Mouse (Mus musculus): ENCODE measurements at regions not wholly inside any gene's neighbourhood (a gene's known extent, or its start where the extent isn't known, plus 50 kb on each side); places are given as distances from the start of the nearest gene placed in this dataset.

GRCm38 (mm10) chr6:71012436-71012822, 56.1 kb downstream of the Foxi3 start:
- peak; percentile 71 for ATAC-seq (replicated peaks; ENCODE audit: low read depth, poor library complexity, severe bottlenecking)

- peak; percentile 95 for ATAC-seq (replicated peaks; ENCODE audit: low read depth, poor library complexity, severe bottlenecking)
Measured at GRCm38 (mm10) chr6:71012823-71013461, 56.6 kb downstream of the Foxi3 start.

GRCm38 (mm10) chr6:71016388-71016787, 60.1 kb downstream of the Foxi3 start:
- ATAC-seq (replicated peaks; ENCODE audit: low read depth, poor library complexity, severe bottlenecking), result no peak

DNA sequence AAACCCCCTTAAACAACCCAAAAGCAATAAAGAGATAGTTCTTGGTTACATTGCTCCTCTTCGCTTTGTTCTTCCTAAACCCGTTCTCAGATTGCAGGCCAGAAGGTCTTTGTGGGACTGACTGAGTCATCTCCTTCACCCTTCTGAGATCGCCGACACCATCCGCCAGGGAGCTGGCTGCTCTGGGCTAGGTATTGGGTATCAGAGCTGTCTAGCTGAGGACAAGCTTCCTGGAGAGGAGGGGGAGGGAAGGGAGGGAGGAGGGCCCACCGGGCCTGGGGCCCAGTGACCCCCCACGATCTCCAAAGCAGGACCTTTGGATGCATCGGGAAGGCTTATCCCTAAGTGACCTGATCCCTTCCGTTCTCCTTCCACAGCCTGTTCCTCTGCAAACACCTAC, 65.0 kb downstream of the Foxi3 start:
- no peak for ATAC-seq (replicated peaks; ENCODE audit: low read depth, poor library complexity, severe bottlenecking)

GRCm38 (mm10) chr6:71025472-71025871, 69.1 kb downstream of the Foxi3 start:
- ATAC-seq (replicated peaks; ENCODE audit: low read depth, poor library complexity, severe bottlenecking), result no peak

GRCm38 (mm10) chr6:71029663-71030062, 73.3 kb downstream of the Foxi3 start:
- no peak for ATAC-seq (replicated peaks; ENCODE audit: low read depth, poor library complexity, severe bottlenecking)

- 0 out of 2 replicates have a peak, but pooled peaks have one; percentile 42 for ATAC-seq (replicated peaks; ENCODE audit: low read depth, poor library complexity, severe bottlenecking)
Measured at GRCm38 (mm10) chr6:71030541-71030940, 74.2 kb downstream of the Foxi3 start.

DNA sequence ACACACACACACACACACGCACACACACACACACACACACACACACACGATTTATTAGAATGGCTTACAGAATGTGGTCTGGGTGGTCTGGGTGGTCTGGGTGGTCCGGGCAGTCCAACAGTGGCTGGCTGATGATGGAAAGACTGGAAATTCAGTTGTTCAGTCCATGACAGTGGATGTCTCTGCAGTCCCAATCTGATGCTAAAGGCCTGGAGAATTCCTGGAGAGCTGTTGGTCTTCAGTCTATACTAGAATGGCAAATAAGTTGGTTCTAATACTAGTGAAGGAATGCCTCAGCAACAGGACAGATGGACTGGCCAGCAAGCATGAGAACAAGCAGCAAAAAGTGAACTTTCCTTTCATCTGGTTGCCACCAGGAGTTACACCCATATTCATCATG, 87.9 kb downstream of the Foxi3 start:
- ATAC-seq (replicated peaks; ENCODE audit: low read depth, poor library complexity, severe bottlenecking), result no peak

GRCm38 (mm10) chr6:71045261-71045660, 88.9 kb downstream of the Foxi3 start:
- ATAC-seq (replicated peaks; ENCODE audit: low read depth, poor library complexity, severe bottlenecking), result no peak

DNA sequence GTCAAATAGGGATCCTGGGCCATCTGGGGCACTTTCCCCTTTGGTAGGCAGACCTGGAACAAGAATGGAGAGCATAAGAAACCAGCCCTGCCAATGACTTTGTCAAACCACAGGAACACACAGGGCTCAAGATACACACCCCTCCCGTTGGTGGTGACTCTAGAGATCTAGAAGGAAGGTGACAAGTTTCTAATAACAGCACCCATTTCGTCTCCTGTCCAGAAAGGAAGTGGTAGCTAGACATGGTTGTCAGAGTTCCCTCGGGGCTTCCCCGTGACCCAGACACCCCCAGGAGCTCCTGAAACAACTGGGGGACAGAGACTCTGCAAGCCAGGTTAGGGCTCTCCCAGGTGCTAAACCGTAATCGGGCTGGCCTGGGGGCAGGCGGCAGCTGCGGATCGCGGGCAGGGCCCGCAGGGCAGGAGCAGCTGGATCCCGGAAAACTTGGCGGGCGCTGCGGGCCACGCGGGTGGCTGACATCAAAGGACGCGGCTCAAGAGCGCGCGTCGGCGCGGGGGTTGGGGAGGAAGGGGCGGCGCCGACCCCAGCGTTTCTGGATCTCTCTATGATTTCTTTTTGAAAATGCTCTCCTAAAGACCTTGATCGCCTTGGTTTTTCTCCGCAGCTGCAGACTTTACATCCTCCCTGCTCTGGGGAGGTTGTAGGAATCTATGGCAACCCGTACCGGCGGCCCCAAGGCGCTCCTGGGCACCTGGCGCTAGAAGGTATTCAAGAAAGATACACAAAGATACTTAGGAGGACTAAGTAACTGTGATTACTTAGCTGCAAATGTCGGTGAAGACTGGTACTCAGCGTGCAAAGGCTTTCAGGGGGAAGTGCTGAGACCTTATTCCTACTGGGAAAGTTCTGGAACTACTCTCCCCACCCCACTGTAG, 92.1 kb downstream of the Foxi3 start:
- ATAC-seq (replicated peaks; ENCODE audit: low read depth, poor library complexity, severe bottlenecking), result peak; percentile 54

GRCm38 (mm10) chr6:71050248-71050647, 93.9 kb downstream of the Foxi3 start:
- peak; percentile 59 for ATAC-seq (replicated peaks; ENCODE audit: low read depth, poor library complexity, severe bottlenecking)

- ATAC-seq (replicated peaks; ENCODE audit: low read depth, poor library complexity, severe bottlenecking), result 0 out of 2 replicates have a peak, but pooled peaks have one; percentile 3
Measured at GRCm38 (mm10) chr6:71050754-71051213, 93.5 kb downstream of the Thnsl2 start.

- ATAC-seq (replicated peaks; ENCODE audit: low read depth, poor library complexity, severe bottlenecking), result no peak
Measured at GRCm38 (mm10) chr6:71057209-71057858, 86.9 kb downstream of the Thnsl2 start.

DNA sequence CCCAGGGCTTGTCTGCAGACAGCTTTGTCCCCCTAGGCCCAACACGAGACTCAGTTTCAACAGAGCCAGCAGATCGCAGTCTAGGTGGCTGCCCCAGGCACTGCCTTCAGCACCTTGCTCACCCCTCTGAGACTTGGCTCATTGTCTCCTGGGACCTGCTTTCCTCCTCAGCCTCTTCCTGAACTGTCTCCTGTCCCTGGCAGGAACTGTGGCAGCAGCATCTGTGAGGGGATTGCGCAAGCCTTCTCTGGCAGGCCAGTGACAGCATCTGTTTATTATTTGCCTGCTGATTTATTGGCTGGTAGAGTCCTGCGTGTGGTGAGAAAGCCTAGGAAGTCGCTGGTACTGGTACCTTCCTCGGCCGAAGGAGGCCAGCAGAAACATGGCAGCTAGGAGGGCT, 84.1 kb downstream of the Thnsl2 start:
- peak; percentile 89 for ATAC-seq (replicated peaks; ENCODE audit: low read depth, poor library complexity, severe bottlenecking)

DNA sequence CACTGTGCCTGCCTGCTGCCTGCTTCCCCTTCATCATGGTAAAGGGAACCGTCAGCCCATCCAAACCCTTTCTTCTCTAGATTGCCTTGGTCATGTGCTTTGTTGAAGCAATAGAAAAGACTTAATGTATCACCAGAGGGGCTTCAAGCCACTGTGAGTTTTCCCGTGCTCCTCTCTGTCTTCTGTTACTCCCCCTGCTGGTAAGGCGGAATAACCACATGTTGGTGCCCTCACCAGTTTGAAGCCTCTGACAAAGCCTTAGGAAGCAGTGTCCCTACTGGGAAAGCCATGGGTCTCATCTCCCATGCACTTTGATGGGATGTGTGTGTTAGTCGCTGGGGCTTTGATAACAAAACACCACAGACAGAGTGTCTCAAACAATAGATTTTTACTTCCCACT, 81.3 kb downstream of the Thnsl2 start:
- ATAC-seq (replicated peaks; ENCODE audit: low read depth, poor library complexity, severe bottlenecking), result no peak

GRCm38 (mm10) chr6:71065428-71065827, 78.8 kb downstream of the Thnsl2 start:
- no peak for ATAC-seq (replicated peaks; ENCODE audit: low read depth, poor library complexity, severe bottlenecking)

DNA sequence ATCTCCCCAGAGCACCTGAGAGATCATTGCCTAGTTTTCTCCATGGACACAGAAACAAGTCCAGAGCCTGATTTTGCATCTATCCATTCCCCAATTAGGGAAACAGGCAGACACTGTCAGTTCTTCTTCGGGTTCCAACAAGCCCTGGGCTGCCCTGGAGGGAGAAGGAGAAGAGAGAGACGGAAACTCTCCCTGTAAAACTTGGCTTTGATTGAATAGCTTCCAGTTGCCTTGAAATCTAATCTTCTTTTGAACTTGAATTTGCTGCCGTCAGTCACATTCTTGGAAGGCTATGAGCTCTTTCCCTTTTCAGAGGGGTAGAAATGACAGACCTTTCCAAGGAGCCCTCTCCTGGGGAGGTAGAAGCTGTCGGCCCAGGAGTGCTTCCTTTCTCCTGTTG, 75.0 kb downstream of the Thnsl2 start:
- ATAC-seq (replicated peaks; ENCODE audit: low read depth, poor library complexity, severe bottlenecking), result no peak

DNA sequence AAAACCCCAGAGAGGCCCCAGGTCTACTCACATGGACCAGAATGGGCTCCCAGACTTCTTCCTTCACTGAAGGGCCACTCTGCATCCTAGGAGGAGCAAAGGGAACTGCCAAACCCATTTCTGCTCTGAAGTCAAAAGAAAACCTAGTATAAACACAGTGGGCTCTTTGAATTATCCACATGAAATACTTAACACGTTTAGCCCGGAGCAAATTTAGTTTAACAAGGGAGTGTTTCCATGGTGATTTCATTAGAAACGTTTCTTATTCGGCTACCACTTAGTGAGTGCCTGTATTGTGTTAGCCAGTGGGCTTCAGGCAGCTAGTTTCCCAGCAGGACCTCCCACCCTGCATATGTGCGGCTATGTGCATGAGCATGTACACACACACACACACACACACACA, 69.4 kb downstream of the Thnsl2 start:
- ATAC-seq (replicated peaks; ENCODE audit: low read depth, poor library complexity, severe bottlenecking), result no peak

Data from common myeloid progenitor, adult 5-6 weeks (primary cell).